Mouse (Mus musculus) layer of hippocampus, adult 18-20 months (tissue): ENCODE measurements around the gene Mlxipl. TPM values are rescaled to one million over a fixed set of nuclear protein-coding genes. Genes with fewer than 3 reads are reported as not detected.
A peak's percentile ranks its signal among the peaks of the same experiment; 100 is the strongest.

Experiments used
- DNase-seq, 2 experiments: peaks; one replicate each; pipeline ENCODE4 v3.0.0; 2022; ENCODE audit warnings: low spot score in 2 of 2
- total RNA-seq, 2 experiments: library from RNA; stranded (reverse); gene quantifications; 2 replicates each; pipeline ENCODE4 v1.2.3; 2021

Mlxipl gene
- total RNA-seq, 2 experiments from 2014 or later, result 4.7 to 4.9 TPM

- no peak for DNase-seq
These were observed 55.8 kb downstream of the Mlxipl start for GRCm38 (mm10) chr5:135145532-135145931.

GRCm38 (mm10) chr5:135145955-135146354 is 56.3 kb downstream of the Mlxipl start:
- DNase-seq, result no peak

- DNase-seq, result no peak
These were observed 59.0 kb downstream of the Mlxipl start for GRCm38 (mm10) chr5:135148715-135149052.

- peak; percentile 97 to 99 for DNase-seq
These were observed 59.5 kb downstream of the Mlxipl start, which contains the start of gene Tbl2 for GRCm38 (mm10) chr5:135149053-135149819. Tbl2 (plus strand) TSS chr5:135149657.

GRCm38 (mm10) chr5:135149820-135150178 is 60.1 kb downstream of the Mlxipl start:
- DNase-seq, result no peak

- no peak for DNase-seq
These were observed 66.8 kb downstream of the Mlxipl start for GRCm38 (mm10) chr5:135156496-135156895.

- peak in 1 of 2 experiments; percentile 50 for DNase-seq
These were observed 71.5 kb downstream of the Mlxipl start for GRCm38 (mm10) chr5:135161221-135161620.

GRCm38 (mm10) chr5:135161650-135162049 is 72.0 kb downstream of the Mlxipl start:
- DNase-seq, result no peak

- DNase-seq, result no peak
These were observed 72.7 kb downstream of the Mlxipl start for GRCm38 (mm10) chr5:135162361-135162760.

- DNase-seq, result no peak
These were observed 73.1 kb downstream of the Mlxipl start for GRCm38 (mm10) chr5:135162821-135163220.

- DNase-seq, result no peak
These were observed 77.2 kb downstream of the Mlxipl start for GRCm38 (mm10) chr5:135166909-135167308.

- DNase-seq, result no peak
These were observed 77.8 kb downstream of the Mlxipl start for GRCm38 (mm10) chr5:135167469-135167868.

GRCm38 (mm10) chr5:135168063-135169062 is 78.7 kb downstream of the Mlxipl start, which contains the start of gene Bcl7b:
Bcl7b (plus strand) TSS chr5:135168283.
- peak; percentile 97 to 98 for DNase-seq

GRCm38 (mm10) chr5:135169479-135169878 is 79.8 kb downstream of the Mlxipl start:
- DNase-seq, result no peak

- no peak for DNase-seq
These were observed 82.1 kb downstream of the Mlxipl start for GRCm38 (mm10) chr5:135171688-135172220.

GRCm38 (mm10) chr5:135172986-135173385 is 83.3 kb downstream of the Mlxipl start:
- DNase-seq, result no peak

GRCm38 (mm10) chr5:135175086-135175485 is 85.4 kb downstream of the Mlxipl start:
- DNase-seq, result no peak

GRCm38 (mm10) chr5:135178523-135178922 is 88.8 kb downstream of the Mlxipl start:
- no peak for DNase-seq

GRCm38 (mm10) chr5:135178996-135179395 is 89.3 kb downstream of the Mlxipl start:
- peak; percentile 59 to 87 for DNase-seq

GRCm38 (mm10) chr5:135179616-135180015 is 89.9 kb downstream of the Mlxipl start:
- no peak for DNase-seq

- DNase-seq, result no peak
These were observed 91.1 kb downstream of the Mlxipl start for GRCm38 (mm10) chr5:135180796-135181195.

- DNase-seq, result no peak
These were observed 92.1 kb downstream of the Mlxipl start for GRCm38 (mm10) chr5:135181776-135182175.
